Mouse (Mus musculus): ENCODE measurements around the gene Tal1. TPM values are rescaled to one million over a fixed set of nuclear protein-coding genes. Genes with fewer than 3 reads are reported as not detected.

The Tal1 gene
- polyA plus RNA-seq, 1 experiment from 2014 or later = 2.9 TPM

DNA sequence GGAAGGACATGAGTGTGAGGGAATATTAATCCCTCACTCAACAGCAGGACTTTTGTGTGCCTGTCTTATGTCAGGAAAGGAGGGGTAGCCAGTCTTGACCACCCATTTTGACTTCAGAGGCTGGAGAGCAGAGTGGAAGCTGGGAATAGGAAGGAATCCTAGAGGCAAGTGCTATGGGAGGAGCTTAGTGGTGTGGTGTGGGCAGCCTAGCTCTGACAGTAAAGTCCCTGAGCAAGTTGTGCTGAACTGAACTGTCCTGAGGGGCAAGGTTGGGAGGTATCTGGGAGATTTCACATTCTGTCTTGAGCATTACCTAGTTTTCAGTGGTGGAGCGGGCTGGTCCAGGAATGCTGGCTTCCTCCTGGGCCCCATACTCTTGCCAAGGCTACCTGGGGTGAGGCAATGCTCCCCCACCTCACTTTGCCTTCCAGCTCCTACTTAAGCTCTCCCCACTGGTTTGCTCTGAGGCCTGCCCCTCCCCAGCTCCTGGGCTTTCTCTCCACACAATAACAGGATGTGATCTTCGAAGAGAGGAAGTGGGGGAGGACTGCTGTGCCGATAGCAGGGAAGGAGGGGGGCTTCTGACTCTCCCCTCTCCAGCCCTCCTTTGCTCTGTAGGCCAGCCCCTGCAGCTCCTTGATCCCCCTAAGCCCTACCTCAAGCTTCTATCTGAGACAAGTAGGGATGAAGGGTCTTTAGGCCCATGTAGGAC, 19.1 kb downstream of the Tal1 start:
- Histone ChIP-seq H3K9ac (no peak overlapping the region), H3K4me3 (replicated peaks) (no peak overlapping the region), H3K4me2 (no peak overlapping the region), H3K4me1 (0 out of 2 replicates have a peak, but pooled peaks cover 2% of the 10 kb centered on the region), H3K36me3 (no peaks in the 10 kb centered on the region), H3K27ac (no peak overlapping the region), H3K9me3 (no peaks in the 10 kb centered on the region), H3K27me3 (replicated peaks) (peaks cover 5% of the 10 kb centered on the region; the same call in 1 of the 2 replicates)
- no peak for ATAC-seq (ENCODE audit: insufficient read depth, low FRiP score, low read depth)
- WGBS = 49% methylated on average over 3 of the region's 3 CpGs

DNA sequence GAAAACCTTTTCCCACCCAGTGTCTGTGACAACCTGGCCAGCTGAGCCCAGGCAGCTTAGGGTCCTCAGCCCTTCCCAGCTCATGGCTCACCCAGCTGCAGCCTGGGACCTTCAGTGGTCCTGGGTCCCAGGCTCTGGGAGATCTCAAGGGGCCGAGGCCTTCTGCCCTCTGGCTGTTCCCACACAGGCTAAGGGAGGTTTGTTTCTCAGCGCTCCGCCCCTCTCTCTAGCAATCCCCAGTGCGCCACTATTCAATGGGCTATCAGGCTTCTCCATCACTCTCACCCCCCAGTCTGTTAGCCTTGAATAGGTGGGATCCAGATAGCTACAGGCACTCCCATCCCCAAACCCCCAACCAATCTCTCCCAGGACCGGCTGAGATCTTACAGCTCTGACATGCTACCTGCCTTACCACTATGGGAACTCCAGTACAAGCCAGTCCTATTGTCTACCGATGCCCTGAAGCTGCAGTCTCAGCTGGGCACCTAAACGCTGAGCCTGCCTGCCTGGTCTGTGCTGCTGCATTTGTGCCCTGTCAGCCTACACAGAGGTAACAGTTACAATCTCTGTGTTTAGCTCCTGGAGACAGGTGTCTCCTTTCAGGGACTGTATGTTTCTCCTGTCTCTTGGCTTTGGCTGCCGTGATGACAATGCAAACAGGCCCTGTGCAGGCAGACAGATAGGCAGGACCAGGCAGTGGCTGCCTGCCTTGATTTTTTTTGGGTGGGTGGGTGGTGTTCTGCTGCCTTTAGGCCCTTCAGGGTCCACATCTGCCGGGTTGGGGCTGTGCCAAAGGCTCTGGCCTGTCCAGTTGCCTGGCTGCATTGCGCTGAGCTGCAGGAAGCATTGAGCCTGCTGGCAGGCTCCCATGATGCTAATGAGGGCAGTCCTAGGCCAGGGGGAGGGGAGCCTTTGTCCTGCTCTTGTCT, 22.9 kb downstream of the Tal1 start:
- 0 out of 2 replicates have a peak overlapping the region, but pooled peaks have one; percentile 19 for H3K27ac ChIP-seq
- H3K4me3 ChIP-seq (replicated peaks) = no peak overlapping the region
- no peaks in the 10 kb centered on the region for H3K27me3 ChIP-seq (replicated peaks)
- H3K9ac ChIP-seq = no peak overlapping the region
- WGBS = 33% methylated on average over 10 of the region's 10 CpGs
- H3K36me3 ChIP-seq = no peaks in the 10 kb centered on the region
- H3K4me1 ChIP-seq = 0 out of 2 replicates have a peak, but pooled peaks cover 2% of the 10 kb centered on the region
- ATAC-seq (ENCODE audit: insufficient read depth, low FRiP score, low read depth) = peak; percentile 65
- no peaks in the 10 kb centered on the region for H3K9me3 ChIP-seq
- H3K4me2 ChIP-seq = no peak overlapping the region

DNA sequence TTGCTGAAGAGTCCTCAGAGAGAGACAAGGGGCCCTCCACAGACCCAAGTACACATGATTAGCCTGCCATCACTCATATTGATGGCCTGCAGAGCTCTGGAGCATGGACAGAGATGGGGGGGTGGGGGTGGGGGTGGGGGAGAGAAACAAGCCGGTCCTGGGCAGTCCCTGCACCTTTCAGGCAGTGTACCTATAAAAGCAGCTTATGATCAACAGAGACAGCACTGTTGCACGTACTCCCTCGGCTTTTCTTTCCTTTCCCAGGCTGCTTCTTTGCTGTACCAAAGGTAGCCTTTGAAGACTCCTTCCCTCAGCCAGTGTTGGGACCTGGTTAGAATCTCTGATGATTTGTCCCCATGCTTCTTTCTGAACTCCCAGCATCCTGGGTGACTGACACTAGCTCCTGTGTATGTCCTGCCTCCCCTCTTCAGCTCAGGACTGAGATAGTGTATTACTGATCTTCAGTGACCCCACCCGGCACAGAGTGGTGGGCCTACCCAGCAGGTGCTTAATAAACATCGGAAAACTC, 23.7 kb downstream of the Tal1 start:
- WGBS = 37% methylated on average over 5 of the region's 5 CpGs
- no peak overlapping the region for H3K27ac ChIP-seq
- H3K4me1 ChIP-seq = 0 out of 2 replicates have a peak, but pooled peaks cover 2% of the 10 kb centered on the region

DNA sequence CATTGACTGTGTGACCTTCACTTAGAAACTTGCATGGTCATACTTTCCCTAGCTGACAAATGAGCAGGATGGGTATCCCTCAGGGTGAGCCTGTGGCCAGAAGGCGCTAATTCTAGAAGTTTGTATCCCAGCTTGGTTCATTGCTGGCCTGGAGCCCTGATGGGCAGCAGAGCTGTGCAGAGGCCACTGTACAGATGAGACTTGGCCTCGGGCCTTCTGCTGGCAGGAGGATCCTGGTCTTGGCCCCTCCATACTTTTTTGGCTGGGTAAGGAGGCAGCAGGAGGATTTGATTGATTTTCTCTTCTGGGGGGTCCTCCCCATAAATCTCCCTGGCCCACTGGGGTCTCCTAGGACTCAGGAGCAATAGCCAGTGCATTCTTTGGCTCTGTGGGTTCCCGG, 26.8 kb downstream of the Tal1 start:
- Histone ChIP-seq H3K36me3 (no peaks in the 10 kb centered on the region), H3K4me1 (0 out of 2 replicates have a peak, but pooled peaks cover 2% of the 10 kb centered on the region), H3K27me3 (replicated peaks) (0 out of 2 replicates have a peak, but pooled peaks cover 3% of the 10 kb centered on the region), H3K9me3 (no peaks in the 10 kb centered on the region), H3K4me2 (no peak overlapping the region), H3K9ac (no peak overlapping the region), H3K4me3 (replicated peaks) (no peak overlapping the region), H3K27ac (no peak overlapping the region)
- 80% methylated on average over 3 of the region's 3 CpGs for WGBS
- ATAC-seq (ENCODE audit: insufficient read depth, low FRiP score, low read depth) = no peak

More for the DNA sequence above, 23.7 kb downstream of the Tal1 start:
- H3K27me3 ChIP-seq (replicated peaks) = no peaks in the 10 kb centered on the region
- no peak overlapping the region for H3K4me2 ChIP-seq
- peak; percentile 20; the same call in 1 of the 2 replicates for ATAC-seq (ENCODE audit: insufficient read depth, low FRiP score, low read depth)
- H3K9ac ChIP-seq = no peak overlapping the region
- no peak overlapping the region for H3K4me3 ChIP-seq (replicated peaks)
- H3K36me3 ChIP-seq = no peaks in the 10 kb centered on the region
- no peaks in the 10 kb centered on the region for H3K9me3 ChIP-seq

DNA sequence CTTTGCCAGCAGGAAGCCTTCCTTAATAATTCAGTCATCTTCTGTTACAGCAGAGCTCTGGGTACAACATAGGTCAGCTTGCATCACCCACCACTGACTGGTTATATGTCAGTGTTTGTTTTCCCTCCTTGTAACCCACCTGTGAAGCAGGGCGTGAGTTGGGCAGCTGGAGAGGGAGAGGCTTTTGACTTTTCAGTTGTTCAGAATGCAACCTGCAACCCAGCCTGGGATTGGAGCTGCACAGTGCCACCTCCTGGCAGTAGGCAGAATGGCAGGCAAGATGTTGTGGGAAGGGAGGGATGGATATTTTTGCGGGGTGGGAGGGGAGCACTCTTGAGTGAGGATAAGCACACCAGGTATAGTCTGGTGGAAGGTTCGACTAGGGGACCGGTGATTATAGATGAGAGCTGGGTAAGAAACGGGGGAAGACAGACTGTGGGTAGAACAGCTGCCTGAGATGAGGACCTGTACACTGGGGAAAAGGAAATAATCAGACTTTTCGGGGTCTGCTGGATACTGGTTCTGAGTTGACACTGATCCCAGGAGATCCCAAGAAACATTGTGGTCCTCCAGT, 29.4 kb downstream of the Tal1 start:
- no peaks in the 10 kb centered on the region for H3K36me3 ChIP-seq
- H3K4me2 ChIP-seq = no peak overlapping the region
- H3K27me3 ChIP-seq (replicated peaks) = 0 out of 2 replicates have a peak, but pooled peaks cover 3% of the 10 kb centered on the region
- no peaks in the 10 kb centered on the region for H3K4me1 ChIP-seq
- no peak overlapping the region for H3K27ac ChIP-seq
- 0 out of 2 replicates have a peak, but pooled peaks have one; percentile 4 for ATAC-seq (ENCODE audit: insufficient read depth, low FRiP score, low read depth)
- 18% methylated on average over 6 of the region's 6 CpGs for WGBS
- H3K4me3 ChIP-seq (replicated peaks) = no peak overlapping the region
- no peak overlapping the region for H3K9ac ChIP-seq
- no peaks in the 10 kb centered on the region for H3K9me3 ChIP-seq

DNA sequence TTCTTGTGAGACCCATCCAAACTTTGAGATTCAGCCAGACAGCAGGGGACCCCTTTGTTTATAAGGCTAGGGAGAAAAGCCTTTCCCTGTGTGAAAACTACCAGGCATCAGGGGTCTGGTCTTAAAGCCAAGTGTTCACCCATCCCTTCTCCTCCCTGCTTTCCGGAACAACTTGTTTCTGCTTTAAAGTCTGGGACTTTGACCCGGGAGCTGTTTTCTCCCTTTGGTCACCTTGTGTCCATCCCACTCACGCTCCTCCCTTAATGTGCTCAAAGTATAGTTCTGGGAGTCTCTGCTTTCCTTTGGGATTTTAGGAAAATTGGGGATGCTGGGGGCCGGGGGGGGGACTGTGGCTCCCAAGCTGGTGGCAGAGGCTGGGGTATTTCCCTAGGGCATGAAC, 30.0 kb downstream of the Tal1 start:
- Histone ChIP-seq H3K9me3 (no peaks in the 10 kb centered on the region), H3K4me3 (replicated peaks) (no peak overlapping the region), H3K27ac (no peak overlapping the region), H3K36me3 (no peaks in the 10 kb centered on the region), H3K4me2 (no peak overlapping the region), H3K4me1 (no peaks in the 10 kb centered on the region), H3K27me3 (replicated peaks) (0 out of 2 replicates have a peak, but pooled peaks cover 3% of the 10 kb centered on the region), H3K9ac (no peak overlapping the region)
- ATAC-seq (ENCODE audit: insufficient read depth, low FRiP score, low read depth) = no peak
- WGBS = 50% methylated on average over 4 of the region's 4 CpGs

DNA sequence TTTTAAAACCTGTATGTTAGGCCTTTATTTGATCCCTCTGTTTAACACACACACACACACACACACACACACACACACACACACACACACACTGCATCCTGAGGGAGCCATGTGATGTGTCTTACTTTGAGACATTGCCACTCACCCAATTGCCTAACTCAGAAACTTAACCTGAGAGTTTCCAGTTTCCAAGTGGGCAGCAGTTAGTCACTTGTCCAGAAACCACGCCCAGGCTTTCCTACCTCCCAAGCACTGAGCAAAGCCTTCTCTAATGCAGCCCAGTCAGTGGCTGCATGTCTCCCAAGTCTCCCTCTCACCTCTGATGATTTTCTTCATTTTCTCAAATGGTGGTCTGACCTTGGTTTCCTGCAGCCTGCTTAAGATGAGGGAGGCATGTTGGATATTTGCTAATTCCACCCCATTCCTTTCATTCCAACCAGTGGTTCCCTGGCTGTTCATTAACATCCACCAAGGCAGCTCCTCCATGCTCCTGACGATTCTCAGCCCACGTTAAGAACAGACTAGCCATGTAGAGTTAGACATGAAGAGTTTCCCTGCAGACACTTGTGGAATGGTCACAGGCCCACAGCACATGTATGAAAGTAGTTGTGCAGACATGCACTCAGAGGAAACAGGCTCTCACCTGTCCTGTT, 30.7 kb downstream of the Tal1 start:
- H3K4me2 ChIP-seq = no peak overlapping the region
- no peak overlapping the region for H3K4me3 ChIP-seq (replicated peaks)
- no peak overlapping the region for H3K27ac ChIP-seq
- H3K9me3 ChIP-seq = no peaks in the 10 kb centered on the region
- H3K9ac ChIP-seq = no peak overlapping the region
- no peak for ATAC-seq (ENCODE audit: insufficient read depth, low FRiP score, low read depth)
- H3K36me3 ChIP-seq = no peaks in the 10 kb centered on the region
- WGBS = 44% methylated on average over 3 of the region's 3 CpGs
- no peaks in the 10 kb centered on the region for H3K4me1 ChIP-seq
- H3K27me3 ChIP-seq (replicated peaks) = 0 out of 2 replicates have a peak, but pooled peaks cover 3% of the 10 kb centered on the region

DNA sequence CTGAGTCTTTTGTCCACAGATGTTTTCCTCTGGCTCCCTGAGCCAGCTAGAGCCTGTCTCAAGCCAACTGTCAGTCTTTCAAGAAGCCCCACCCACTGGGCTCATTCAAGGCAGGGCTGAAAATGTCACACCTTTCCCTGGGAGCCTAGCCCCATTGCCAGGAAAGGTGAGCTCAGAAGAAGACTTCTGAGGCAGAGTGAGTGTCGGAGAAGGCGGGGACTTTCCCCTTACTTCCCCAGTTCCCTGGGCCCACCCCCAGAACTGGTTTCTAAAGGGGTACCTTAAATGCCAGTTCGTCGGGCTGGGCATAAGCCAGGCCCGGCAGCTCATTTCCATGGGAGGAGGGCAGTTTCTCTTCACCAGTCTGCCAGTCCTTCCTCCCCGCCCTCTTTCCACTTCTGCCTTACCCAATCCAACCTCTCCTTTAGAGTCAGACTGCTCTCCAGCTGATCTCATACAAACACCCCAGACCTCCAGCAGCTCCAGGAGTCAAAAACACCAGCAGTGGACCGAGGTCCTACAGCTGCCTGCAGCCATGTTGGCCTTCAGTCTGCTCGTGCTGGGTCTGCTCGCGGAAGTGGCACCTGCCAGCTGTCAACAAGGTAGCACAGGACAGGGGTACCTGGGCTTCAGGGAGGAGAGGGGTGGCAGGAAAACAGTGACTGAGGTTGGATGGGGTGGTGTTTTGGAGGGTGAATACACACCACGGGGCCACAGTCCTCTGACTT, 32.5 kb downstream of the Tal1 start, which contains the start of gene Pdzk1ip1:
Pdzk1ip1 (plus strand) TSS at position 98 of the 728 bp plus-strand sequence.
- Histone ChIP-seq H3K36me3 (no peaks in the 10 kb centered on the region), H3K4me3 (replicated peaks) (peak within 1 kb of the TSS; percentile 28), H3K9me3 (no peaks in the 10 kb centered on the region), H3K9ac (no peak within 1 kb of the TSS; the same call in 1 of the 2 replicates), H3K4me2 (peak within 1 kb of the TSS; percentile 46), H3K27ac (peak within 1 kb of the TSS; percentile 55), H3K4me1 (no peaks in the 10 kb centered on the region), H3K27me3 (replicated peaks) (0 out of 2 replicates have a peak, but pooled peaks cover 3% of the 10 kb centered on the region)
- WGBS = 16% methylated on average over 11 of the region's 11 CpGs
- peak; percentile 67 for ATAC-seq (ENCODE audit: insufficient read depth, low FRiP score, low read depth)

DNA sequence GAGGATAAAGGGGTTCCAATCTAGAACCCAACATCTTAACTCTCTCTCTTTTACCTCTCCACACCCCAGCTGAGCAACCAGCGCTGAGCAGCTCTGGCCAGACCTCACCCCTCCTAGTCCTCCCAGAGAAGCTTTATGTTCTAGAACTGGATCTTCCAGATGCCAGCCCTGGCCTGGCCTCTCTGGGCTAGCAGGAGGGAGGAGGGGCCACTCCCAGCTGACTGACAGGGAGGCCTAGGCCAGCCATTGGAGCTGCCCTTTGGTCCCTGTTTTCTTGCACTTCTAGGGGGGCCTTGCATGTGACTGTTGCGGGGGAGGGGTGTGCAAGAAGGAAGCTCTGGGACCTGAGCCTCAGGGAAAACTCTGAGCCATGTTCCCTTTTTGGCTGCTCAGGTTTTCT, 34.4 kb downstream of the Tal1 start:
- H3K4me3 ChIP-seq (replicated peaks) = no peak overlapping the region
- no peak overlapping the region for H3K9ac ChIP-seq

DNA sequence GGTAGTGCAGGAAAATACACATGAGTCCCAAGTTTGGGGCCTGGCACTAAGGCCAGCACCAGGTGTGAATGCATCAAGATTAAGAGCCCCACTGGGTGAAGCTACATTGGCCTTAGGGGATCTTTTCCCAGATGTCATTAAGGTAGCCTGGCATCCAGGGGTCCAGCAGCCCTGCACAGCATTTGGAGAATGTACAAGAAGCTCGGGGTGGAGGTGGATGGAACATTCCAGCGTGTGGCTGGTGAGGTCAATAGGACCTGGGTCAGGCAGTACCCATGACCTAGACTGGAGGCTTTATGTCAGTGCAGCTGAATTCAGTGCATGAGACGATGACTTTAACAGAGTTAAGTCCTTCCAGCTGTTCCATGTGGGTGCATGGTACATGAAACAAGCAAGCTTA, 35.6 kb downstream of the Tal1 start:
- WGBS = 68% methylated on average over 3 of the region's 3 CpGs
- Histone ChIP-seq H3K4me1 (peaks cover 4% of the 10 kb centered on the region), H3K4me3 (replicated peaks) (no peak overlapping the region), H3K36me3 (no peaks in the 10 kb centered on the region), H3K9me3 (no peaks in the 10 kb centered on the region), H3K27me3 (replicated peaks) (0 out of 2 replicates have a peak, but pooled peaks cover 3% of the 10 kb centered on the region), H3K27ac (no peak overlapping the region), H3K9ac (no peak overlapping the region), H3K4me2 (no peak overlapping the region)
- no peak for ATAC-seq (ENCODE audit: insufficient read depth, low FRiP score, low read depth)

More for the DNA sequence above, 34.4 kb downstream of the Tal1 start:
- ATAC-seq (ENCODE audit: insufficient read depth, low FRiP score, low read depth) = peak; percentile 59
- H3K27ac ChIP-seq = peak overlapping the region; percentile 28; the same call in 1 of the 2 replicates
- WGBS = 65% methylated on average over 2 of the region's 2 CpGs
- no peaks in the 10 kb centered on the region for H3K4me1 ChIP-seq
- H3K27me3 ChIP-seq (replicated peaks) = 0 out of 2 replicates have a peak, but pooled peaks cover 3% of the 10 kb centered on the region
- H3K36me3 ChIP-seq = no peaks in the 10 kb centered on the region
- no peaks in the 10 kb centered on the region for H3K9me3 ChIP-seq
- H3K4me2 ChIP-seq = peak overlapping the region; percentile 27; the same call in 1 of the 2 replicates

Measured in stomach, embryonic 15.5 days (tissue).